Mouse (Mus musculus) ES-E14 (cell line): ENCODE measurements at regions not wholly inside any gene's neighbourhood (a gene's known extent, or its start where the extent isn't known, plus 50 kb on each side); places are given as distances from the start of the nearest gene placed in this dataset.

Experiments
- CHD2 ChIP-seq: IDR thresholded peaks from 2 replicates; pipeline ENCODE4 v1.6.1; 2014; ENCODE audit warnings: mild to moderate bottlenecking, low read depth, low read length, inconsistent platforms
- MAFK ChIP-seq: IDR thresholded peaks from 2 replicates; pipeline ENCODE4 v1.6.1; 2014; ENCODE audit warnings: mild to moderate bottlenecking, low read depth, low read length, inconsistent platforms; ENCODE audit not compliant: insufficient read depth
- ZC3H11A ChIP-seq: IDR thresholded peaks from 2 replicates; pipeline ENCODE4 v1.6.1; 2012; ENCODE audit warnings: low read depth, mild to moderate bottlenecking, inconsistent platforms, low read length, borderline replicate concordance
- ZNF384 ChIP-seq: IDR thresholded peaks from 2 replicates; pipeline ENCODE4 v1.6.1; 2012; ENCODE audit warnings: low read depth, low read length, inconsistent platforms

- TF ChIP-seq CHD2 (no peak), MAFK (no peak), ZNF384 (no peak), ZC3H11A (no peak)
These were observed 56.2 kb upstream of the Marcks start for GRCm38 (mm10) chr10:37194798-37195453.
